Mouse (Mus musculus): ENCODE measurements at regions not wholly inside any gene's neighbourhood (a gene's known extent, or its start where the extent isn't known, plus 50 kb on each side); places are given as distances from the start of the nearest gene placed in this dataset.

- peak; percentile 8 for DNase-seq
Observed at GRCm38 (mm10) chr16:82133955-82134665, 694.1 kb upstream of the Gm21833 start.

DNA sequence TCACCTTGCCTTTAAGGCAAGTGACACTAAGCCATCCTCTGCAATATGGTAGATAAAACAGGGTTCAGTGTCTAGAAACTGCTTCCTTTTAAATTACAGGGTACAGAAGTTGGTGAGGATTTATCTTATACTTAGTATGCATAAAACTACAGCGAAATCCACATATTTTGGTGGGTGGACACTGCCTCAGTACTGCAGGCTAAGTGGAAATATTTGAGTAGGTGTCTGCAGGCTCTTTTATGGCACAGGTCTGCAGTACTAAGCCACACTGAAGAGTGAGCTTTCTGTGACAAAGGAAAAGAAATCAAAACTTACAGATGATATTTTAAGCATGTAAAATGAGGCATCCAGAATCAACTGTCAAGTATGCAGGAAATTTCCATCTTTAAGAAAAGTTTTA, 692.9 kb upstream of the Gm21833 start:
- DNase-seq, result no peak

GRCm38 (mm10) chr16:82182797-82183196, 645.4 kb upstream of the Gm21833 start:
- no peak for DNase-seq

- DNase-seq, result no peak
Observed at GRCm38 (mm10) chr16:82232916-82233315, 595.3 kb upstream of the Gm21833 start.

- no peak for DNase-seq
Observed at GRCm38 (mm10) chr16:82243851-82244250, 584.3 kb upstream of the Gm21833 start.

All from right cerebral cortex, postnatal 25 days (tissue).